Mouse (Mus musculus): ENCODE results near the gene Fnbp1l.

The Fnbp1l gene

DNA sequence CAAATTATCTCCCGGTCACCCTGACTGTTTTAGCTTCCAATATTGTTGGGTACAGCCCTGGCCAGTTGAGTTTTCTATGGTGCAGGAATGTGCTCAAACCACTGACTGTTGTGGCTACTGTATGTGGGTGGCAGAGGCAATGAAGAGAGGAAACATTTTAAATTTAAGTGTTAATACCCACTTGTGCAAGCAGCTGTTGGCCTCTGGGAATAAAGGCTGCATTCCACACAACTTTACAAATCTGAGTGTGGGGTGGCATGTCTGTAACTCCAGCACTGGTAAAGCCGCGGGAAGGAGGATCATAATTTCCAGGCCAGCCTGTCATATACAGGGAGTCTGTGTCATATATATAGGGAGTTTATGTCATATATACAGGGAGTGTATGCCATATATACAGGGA is 99.2 kb downstream of the Fnbp1l start:
- DNase-seq: no peak

DNA sequence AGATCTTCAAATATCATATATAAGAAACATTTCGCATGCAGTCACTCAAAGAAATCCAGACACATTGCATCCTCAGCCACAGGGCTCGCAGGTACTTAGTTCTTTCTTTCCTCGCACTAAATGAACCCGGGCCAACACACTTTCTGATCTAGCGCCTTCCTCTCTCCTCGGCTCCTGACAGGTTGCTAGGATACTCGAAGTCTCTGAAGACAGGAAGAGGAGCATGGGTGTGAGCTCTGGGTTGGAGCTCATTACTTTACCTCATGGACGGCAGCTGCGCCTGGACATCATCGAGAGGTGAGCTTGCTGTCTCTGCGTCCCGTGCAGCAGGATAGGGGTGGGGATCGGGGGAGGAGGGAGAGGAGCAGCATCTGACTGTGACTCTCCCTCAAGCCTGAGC is 100.4 kb downstream of the Fnbp1l start:
- DNase-seq: no peak

DNA sequence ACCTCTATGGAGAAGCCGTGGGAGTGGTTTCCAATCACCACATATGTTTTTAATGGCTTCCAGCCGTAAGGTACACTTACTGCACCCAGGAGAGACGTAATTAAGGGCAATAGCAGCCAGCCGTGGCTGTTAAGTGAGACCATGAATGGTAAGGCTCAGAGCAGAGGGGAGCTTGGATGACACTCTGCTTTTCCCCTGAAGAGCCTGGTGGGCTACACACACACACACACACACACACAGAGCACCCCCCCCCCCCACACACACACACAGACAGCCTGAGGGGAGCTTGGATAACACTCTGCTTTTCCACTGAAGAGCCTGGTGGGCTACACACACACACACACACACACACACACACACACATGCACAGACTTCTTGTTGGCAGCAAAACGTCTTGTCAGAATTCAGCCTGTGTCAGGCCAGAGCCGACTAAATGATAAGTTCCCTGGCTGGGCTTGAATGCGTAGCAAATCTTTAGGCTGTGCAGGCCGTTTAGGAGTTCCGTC is 101.2 kb downstream of the Fnbp1l start:
- no peak for DNase-seq

DNA sequence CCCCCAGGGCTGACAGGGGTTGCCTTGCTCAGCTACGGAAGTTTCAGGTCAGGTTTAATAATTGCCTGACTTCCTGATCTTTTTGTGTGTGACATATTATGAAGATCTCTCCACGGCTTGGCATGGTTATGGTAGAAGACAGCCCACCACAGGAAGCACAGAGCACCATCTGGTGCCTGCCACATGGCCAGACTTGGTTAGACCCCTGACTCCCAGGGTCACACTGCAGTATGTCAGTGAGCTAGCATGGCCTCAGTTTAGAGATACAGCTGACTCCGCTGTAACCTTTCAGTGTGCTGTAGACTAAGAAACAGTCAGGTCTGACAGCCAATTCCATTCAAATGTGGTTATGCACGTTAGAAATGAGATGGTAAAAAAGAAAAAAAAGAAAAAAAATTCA is 101.8 kb downstream of the Fnbp1l start:
- no peak for DNase-seq

DNA sequence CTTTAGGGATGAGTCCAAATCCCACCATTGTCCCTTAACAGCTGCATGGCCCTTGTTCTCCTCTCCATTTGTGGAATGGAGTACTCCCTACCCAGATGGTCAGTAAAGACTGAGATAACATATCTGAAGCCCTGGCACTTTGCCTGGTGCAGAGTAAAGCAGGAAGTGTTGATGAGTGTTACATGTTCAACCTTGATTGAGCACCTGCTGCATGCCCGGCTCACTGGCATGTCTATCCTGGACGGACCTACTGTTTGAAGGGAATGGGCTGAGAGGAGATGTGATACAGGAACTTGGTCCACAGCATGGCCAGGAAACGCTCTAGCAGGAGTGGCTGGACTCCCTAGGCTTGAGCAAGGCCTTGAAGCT is 103.2 kb downstream of the Fnbp1l start:
- no peak for DNase-seq

DNA sequence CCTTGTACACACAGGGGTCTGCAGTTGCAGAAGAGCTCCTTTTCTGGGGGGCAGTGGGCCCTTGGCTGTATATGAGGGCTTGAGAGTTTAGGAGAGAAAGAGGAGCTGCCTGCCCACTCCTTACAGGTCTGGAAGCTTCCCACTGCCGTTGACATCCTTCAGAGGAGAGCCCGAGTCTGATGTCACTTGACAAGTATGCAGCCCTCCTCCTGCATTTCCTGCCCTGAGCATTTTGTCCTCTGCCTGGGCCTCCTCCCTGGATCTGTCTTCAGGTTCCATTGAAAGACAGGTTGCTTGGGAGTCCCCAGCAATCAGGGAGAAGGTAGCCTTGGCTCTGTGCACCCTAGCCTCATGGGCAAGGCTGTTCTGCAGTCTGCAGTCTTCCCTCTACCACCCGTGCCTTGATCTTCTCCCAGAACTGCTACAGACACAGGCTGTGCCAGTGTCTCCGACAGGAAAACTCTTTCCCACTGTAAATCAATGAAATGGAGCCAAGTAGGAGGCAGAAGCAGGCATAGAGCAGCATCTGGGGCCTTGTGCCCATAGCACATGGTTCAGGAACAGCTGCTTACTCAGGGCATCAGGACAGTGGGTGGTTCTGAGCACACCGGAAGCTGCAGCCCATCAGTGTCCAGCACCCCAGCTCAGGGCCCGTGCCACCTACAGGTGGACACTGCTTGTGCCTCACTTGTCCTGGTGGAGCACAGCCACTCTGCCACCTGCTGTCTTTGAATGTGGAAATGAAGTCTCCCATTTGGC is 103.8 kb downstream of the Fnbp1l start:
- DNase-seq: no peak

DNA sequence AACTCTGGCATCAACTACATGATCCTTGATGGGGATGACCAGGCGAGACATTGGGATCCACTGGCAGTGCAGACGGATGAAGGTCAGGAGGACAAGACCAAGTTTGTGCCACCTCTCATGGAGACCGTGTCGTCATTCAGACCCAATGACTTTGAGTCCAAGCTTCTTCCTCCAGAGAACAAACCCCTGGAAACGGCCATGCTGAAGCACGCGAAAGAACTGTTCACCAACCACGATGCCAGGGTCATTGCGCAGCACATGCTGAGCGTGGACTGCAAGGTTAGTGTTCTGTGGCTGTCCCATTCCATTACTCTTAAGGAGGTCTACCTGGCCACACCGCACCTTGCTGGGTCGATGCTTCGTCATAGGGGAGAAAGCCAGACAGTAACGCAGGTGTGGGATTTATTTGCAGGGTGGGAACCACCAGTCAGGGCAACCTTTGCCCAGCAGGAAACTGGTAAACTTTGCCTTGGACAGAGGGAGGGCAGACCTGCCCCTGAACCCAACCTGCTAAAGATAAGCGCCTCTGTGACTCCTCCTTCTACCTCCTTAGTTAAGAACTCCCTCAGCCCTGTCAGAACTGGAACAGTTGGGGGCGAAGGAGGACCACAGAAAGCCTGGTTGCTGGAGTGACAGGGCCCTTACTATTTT is 106.7 kb downstream of the Fnbp1l start:
- no peak for DNase-seq

DNA sequence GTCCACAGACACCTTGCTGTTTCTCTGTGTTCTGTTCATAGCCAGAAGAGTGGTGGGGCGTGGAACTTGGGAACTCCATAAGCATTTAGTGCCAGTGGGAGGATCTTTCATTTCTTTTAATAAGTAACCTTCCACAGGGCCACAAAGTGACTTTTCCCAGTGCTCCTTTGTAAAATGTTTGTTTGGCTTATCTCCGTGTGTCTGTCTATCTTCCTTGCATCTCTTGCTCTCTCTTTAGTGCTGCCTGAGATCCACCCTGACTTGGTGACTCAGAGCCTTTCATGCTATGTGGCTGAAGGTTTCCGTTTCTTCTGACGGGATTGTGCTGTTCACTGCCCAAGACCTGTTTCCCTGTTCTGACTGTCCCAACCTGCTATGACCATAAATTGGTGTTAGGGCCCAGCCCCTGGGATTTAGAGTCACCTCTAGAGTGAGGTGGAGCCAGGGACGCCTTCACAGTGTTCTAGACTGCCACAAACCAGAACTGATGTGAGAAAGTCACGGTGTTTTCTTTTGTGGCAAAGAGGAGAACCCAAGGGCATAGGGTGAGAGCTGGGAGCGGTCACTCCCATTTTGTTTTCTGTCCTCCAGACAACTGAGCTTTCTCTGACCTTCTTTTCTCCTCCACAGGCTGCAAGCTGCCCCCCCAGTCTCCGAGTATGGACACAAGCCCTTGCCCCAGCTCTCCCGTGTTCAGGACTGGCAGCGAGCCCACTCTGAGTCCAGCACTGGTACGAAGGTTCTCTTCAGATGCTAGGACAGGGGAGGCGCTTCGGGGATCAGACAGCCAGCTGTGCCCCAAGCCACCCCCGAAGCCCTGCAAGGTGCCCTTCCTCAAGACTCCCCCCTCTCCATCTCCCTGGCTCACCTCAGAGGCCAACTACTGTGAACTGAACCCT is 107.5 kb downstream of the Fnbp1l start:
- no peak for DNase-seq

DNA sequence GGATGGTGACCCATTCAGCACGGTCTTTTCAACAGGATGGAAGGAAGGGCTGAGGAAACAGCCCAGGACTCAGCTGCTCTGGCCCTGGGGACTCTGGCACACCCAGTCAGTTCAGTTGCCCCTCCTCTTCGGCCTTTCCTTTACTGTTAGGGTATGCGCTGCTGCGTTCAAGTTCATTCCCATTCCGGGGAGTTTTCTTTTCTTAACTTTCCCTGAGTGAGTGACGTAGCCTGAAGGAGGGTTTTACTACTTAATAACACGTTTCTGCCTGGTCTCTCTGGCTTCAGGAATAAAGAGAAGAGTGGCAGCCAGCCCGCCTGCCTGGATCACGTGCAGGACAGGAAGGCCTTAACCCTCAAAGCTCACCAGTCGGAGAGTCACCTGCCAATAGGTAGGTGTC is 108.6 kb downstream of the Fnbp1l start:
- DNase-seq: no peak

DNA sequence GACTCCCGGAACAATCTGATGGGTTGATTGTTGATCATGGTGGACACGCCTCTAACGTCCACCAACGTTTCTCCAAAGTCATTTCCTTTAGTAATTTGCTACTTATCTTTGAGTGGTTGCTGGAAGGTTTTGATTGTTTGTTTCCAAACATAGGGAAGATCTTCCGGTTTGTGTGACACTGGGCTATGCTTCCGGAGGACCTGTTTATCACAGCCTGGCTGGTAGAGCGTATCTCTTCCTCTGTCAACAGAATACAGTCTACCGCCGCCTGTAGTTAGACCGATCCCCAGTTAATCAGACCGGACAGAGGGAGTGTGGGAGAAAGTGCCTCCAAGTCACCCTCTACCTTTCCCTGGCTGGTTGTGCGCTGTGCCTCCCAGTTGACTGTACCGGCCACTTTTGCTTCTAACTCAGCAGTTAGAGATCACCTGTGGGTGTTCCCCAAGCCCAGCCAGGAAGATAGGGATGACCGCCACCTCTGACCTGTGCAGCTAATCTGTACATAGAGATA is 109.2 kb downstream of the Fnbp1l start:
- DNase-seq: no peak

DNA sequence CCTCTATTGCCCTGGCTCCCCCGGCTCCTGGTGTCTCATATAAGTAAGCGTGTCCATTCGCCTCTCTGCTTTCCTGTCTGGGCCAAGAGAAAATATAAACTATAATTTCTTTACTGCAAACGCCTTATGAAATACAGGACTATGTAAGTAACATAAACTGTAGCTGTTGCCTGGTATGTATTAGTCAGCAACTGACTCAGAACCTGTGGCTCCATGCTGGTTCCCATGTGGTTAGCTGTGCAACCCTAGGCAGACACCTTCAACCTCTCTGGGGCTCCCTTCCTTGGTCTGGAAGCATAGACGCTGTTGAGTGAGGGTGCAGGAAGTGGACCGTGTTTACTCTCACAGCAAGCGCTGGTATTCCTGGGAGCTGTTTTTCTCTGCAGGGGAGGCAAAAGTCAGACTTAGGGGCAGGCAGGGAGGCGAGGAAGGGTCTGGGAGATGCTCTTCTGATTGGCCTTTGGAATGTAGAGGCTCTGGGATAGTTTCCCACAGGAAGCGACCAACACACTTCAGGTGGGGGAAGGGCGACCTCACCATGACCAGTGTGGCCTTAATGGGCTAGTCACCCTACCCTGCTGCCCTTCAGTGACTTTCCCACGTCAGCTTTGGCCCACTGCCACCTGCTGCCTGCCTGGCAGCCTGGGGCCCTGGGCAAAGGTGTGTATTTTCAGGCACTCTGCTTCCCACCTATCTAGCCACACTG is 109.8 kb downstream of the Fnbp1l start:
- no peak for DNase-seq

DNA sequence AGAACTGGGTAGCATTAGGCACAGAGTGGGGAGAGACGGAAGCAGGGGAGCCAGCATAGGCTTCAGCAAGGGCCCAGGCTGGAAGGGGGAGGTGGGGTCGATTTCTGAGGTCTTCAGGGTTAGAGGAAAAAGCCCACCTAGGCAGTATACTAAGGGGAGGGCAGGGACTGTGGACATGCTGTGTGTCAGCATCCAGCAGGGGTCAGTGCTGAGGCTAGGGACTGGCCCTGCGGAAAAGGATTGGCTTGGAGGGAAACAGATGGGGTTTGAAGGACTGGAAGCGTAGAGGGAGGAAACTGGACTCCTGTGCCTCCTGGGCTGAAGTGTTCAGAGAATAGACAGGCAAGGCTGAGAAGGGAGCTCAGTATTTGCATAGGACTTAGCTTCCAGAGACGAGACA is 110.4 kb downstream of the Fnbp1l start:
- DNase-seq: no peak

DNA sequence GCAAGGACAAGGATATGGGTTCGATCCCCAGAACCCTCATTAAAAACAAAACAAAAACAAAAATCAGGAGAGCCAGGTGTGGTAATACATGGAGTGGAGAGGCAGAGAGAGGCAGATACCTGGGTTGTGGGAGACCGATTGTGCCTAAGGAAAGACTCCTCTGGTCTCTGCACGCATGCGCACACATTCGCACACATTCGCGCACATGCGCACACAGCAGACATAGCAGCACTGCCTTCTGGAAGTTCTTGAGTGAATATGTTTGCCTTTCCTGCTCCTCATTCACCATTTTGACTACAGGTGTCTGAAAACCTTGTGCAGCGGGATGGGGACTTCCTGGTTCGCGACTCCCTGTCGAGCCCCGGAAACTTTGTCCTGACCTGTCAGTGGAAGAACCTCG is 111.7 kb downstream of the Fnbp1l start:
- DNase-seq: no peak

DNA sequence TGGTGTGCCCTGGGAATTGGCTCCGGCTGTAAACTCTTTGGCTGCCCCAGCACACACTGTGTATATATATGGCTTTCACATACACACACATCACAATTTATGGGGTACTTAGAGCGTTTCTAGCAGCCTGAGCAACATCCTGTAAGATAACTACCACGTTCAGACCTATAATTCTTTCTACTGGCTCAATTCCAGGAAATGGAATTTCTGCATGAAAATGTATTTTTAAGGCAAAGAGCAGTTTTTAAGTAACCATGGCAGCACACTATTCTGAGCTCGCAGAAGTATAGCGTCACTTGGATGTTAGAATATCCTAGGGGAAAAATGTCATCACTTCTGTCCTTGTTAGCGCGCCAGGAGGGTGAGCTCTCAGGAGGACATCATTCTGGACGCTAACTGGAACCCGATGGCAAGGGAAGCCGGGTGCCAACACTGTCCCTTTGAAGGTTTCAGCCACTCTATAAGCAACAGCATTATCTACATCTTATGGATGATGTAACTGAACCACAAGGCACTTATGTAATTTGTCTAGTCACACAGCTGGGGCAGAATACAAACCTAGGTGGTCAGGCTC is 113.1 kb downstream of the Fnbp1l start:
- DNase-seq: no peak

DNA sequence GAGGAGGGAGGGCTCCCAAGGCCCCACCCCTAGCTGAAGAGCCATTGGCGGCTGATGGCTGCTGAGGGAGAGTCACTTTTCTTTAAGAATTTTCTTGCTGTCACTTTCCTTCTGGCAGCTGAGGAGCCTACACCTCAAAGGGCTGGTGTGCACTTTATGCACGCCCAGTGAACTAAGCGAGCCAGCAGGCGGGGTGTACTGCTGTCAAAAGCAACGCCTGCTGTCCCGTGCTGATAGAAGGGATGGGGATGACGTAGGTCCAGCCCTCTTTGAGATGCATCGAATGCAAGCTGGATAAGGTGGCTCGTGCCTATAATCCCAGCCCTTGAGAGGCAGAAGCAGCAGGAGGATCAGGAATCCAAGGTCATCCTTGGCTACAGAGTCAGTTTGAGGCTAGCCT is 118.6 kb downstream of the Fnbp1l start:
- no peak for DNase-seq

DNA sequence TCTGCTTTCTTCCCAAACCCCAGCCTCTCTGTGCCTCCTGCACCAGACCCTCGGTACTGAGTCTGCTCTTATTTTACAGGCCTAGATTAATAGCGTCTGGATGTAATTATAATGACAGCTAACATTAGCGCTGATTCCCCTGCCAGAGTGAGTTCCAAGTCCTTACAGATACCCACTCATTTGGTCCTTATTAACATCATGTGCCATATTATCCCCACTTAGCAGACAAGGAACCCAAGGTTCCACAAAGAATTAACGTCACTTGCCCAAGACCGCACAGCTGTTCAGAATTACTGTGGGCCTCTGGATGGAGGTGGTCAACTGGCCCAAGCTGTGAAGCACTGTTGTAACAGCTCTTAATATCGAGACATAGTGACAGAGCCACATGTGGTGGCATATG is 119.9 kb downstream of the Fnbp1l start:
- DNase-seq: no peak

DNA sequence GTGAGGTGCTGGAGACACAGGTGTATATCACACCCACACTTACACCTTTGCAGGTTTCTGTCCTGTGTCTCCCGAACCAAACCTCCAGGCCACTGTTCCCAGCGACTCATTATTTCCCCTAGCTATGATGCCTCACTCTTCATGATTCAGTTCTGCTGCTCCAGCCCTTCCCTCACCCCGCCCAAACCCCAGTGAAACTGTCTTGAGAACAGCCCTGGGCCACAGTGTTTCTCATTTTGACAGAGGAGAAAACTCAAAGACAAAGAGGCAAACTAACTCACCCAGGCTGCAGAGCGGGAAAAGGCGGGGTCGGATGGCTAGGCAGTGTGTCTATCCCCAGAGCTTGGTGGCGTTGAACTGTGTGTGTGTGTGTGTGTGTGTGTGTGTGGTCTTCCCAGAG is 121.0 kb downstream of the Fnbp1l start:
- no peak for DNase-seq

DNA sequence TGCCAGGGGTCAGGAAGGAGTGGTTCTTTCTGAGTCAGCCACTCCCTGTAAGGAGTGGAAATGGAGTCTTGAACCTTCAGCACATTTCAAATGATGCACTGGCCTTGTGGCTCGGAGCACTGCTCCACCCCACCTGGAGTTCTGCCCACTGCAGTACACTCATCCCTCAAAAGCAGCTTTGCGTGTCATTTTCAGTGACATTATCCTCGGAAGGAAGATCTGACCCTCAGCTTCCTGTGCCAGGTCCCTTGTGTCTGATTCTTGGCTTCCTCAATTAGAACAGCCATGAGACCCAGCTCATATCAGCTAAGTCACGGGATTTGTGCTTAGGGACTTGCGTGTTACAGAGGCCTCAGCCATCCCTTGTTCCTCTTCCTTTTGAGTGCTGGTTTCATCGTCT is 121.6 kb downstream of the Fnbp1l start:
- no peak for DNase-seq

DNA sequence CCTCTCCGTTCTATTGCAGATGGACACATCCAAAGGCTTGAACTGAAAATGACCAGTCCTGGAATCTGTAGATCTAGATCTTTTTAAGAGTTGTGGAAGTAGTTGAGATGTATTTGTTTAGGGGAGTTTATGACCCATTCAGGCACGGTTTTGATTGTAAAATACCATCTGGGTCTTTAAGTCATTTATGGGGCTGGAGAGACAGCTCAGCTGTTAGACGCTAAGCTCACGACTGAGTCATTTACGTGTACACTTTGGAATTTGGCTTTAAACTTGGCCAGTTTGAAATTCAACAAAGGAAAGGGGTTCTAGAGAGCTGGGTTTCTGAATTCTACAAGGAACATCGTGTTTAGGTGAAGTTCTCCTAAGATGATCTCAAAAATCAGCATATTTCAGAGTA is 124.8 kb downstream of the Fnbp1l start:
- no peak for DNase-seq

DNA sequence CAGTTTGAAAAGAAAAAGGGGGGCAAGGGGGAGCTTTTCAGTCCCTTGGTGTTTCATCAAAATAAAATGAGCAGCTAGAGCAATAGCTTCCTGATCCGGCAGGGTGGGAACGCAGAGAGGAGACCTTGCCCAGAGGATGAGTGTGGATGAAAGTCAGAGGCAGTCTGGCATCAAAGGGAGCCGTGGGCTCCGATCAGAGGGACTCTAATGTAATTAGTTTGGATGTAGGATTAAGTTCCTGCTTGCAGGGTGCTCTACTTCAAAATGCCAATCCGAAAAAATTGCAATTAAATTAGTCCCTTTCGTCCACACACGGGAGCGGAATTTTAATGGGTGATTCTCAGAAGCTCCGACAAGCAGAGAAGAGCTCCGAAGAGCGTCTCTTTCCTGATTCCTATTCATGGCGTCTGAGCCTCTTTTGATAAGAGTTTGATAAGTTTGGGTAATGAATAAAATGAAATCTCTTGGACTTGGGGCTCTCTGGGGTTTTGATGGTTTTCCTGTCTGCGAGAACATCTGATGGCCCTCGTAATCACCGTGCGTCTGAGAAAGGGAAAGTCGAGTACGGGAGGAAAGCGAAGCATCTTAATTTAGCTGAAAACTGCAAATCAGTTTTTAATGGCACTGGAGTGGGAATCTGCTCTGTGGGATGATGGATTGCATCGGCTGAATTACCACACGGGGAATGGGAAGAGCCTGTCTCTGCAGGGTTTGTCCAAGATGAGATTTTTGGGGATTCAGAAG is 126.5 kb downstream of the Fnbp1l start:
- no peak for DNase-seq

DNA sequence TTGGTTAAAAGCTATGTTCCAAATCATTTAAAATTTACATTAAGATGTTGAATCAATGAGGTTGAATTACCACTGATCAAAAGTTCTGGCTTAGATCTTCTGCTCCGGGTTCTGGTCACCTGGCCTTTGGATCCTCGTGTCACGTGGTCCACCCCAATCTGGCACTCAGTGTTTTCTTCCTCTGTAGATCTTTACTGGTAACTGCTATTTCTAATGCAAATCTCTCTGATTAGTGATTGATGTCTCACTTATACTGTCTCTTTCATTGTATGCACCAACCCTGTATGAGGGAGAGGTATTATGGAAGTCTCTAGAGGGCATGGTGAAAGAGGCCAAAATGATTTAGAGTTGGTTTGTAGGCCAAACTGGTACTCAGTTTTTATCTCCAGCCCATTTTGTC is 127.5 kb downstream of the Fnbp1l start:
- no peak for DNase-seq

DNA sequence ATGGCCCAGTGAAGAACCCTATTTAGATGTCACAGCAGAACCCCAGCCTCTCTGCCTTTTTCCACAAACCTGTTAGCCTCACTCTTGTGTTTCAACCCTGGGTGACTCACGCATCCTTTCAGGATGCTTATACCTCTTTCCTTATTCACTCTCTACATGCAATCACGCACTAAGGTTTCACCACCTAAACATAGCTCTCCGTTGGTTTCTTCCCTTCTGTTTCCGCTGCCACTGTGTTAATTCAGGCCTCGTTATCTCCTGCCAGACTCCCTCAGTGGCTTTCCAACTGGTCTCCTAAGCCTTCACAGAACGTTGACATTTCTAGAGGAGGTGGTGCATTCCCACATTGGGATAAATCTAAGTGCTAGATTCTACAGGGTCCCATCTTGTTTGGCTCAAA is 128.9 kb downstream of the Fnbp1l start:
- DNase-seq: no peak

Data from B cell, adult 2 months (primary cell).